Mouse (Mus musculus): Measurements from ENCODE around the gene Fzd7. TPM values are rescaled to one million over a fixed set of nuclear protein-coding genes. Genes with fewer than 3 reads are reported as not detected.
A peak's percentile ranks its signal among the peaks of the same experiment; 100 is the strongest.
"Not testable (repeated sequence)": the region's sequence is repeated elsewhere in the genome, so short reads cannot be mapped to it uniquely, and the experiment has no call there.

Gene Fzd7
- polyA plus RNA-seq (2015; fragmentation: Nextera tagmentation; extraction: Ambion mirVana), result 12.4 and 12.9 TPM in 2 replicates

DNA sequence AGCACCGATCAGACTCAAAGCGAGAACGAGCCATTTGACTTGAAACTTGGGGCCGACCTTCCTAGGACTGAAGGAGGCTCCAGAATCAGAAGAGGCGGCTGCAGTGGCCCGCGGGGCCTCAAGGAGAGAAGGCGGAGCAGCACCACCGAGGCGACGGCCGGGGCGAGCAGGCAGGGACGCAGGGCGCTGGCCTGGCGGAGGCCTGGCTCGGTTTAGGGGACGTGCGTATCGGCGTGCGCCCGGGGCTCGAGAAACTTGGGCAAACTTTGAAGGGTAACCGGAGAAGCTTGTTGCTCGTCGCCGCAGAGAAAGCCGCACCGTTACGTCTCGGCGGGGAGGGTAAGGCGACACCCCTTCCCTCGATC is at the start of gene Fzd7:
TSS of gene Fzd7 (plus strand) at position 94 of the 365 bp plus-strand sequence.
- Histone ChIP-seq H3K4me3 (ENCODE audit: low read length) (peak within 1 kb of the TSS; percentile 74), H3K4me1 (replicated peaks; ENCODE audit: control insufficient read depth, insufficient read depth, low read length) (peaks cover 23% of the 10 kb centered on the region), H3K36me3 (ENCODE audit: control insufficient read depth, insufficient read depth, low read length) (no peaks in the 10 kb centered on the region), H3K27ac (ENCODE audit: low read length) (peak within 1 kb of the TSS; percentile 99), H3K9me3 (ENCODE audit: control insufficient read depth, low read length) (no peaks in the 10 kb centered on the region), H3K9ac (ENCODE audit: low read length) (peak within 1 kb of the TSS; percentile 92), H3K4me2 (ENCODE audit: low read depth, low read length) (peak within 1 kb of the TSS; percentile 91), H3K27me3 (ENCODE audit: control insufficient read depth, insufficient read depth, low read depth, low read length) (no peaks in the 10 kb centered on the region)
- peak; percentile 29 for ATAC-seq (ENCODE audit: low read depth)
- WGBS, result 0% methylated on average over 33 of the region's 35 CpGs

DNA sequence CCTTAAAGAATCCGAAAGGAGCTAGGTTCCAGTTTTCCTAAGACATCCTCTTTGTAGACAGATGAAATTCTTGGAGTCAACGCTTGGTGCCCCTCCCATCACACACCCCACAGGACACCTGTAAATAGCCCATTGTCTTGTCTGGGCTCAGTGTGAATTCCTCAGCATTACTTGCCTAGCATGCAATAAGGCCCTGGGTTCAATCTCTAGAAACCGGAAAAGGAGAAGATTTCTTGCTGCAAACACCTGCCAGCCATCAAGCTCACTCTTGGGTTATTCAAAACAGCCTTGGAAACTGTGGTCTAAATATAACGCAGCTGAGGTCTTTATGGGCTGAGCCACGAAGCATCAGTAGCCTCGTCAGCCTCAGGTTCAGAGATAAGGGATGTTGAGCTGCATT is 48.9 kb upstream of the Fzd7 start:
- Histone ChIP-seq H3K36me3 (ENCODE audit: control insufficient read depth, insufficient read depth, low read length) (no peaks in the 10 kb centered on the region), H3K27me3 (ENCODE audit: control insufficient read depth, insufficient read depth, low read depth, low read length) (no peaks in the 10 kb centered on the region), H3K9me3 (ENCODE audit: control insufficient read depth, low read length) (no peaks in the 10 kb centered on the region), H3K27ac (ENCODE audit: low read length) (no peak overlapping the region), H3K9ac (ENCODE audit: low read length) (no peak overlapping the region), H3K4me2 (ENCODE audit: low read depth, low read length) (no peak overlapping the region), H3K4me3 (ENCODE audit: low read length) (no peak overlapping the region), H3K4me1 (replicated peaks; ENCODE audit: control insufficient read depth, insufficient read depth, low read length) (0 out of 2 replicates have a peak, but pooled peaks cover 3% of the 10 kb centered on the region)
- 47% methylated on average over 6 of the region's 6 CpGs for WGBS
- ATAC-seq (ENCODE audit: low read depth), result no peak

DNA sequence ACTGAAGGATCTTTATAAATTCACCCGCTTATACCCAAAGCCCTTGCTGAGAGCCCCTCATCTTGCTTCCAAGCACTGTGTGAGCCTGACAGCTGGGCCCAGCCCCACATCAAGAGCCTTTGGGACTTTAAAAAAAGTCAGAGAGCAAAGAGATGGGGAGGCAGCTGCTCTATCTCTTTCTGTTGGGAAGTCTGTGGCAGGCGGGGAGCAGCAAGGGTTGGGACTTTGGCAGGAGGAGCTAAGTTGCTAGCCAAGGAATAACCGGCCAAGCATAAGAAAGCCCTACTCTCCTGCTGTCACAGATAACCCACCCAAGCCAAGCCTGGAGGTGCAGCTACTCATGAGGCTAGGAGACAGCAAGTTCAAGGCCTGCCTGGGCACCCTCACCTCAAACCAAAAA is 48.2 kb upstream of the Fzd7 start:
- no peak overlapping the region for H3K9ac ChIP-seq (ENCODE audit: low read length)
- H3K4me1 ChIP-seq (replicated peaks; ENCODE audit: control insufficient read depth, insufficient read depth, low read length), result 0 out of 2 replicates have a peak, but pooled peaks cover 3% of the 10 kb centered on the region
- no peak overlapping the region for H3K4me3 ChIP-seq (ENCODE audit: low read length)
- H3K36me3 ChIP-seq (ENCODE audit: control insufficient read depth, insufficient read depth, low read length), result no peaks in the 10 kb centered on the region
- no peak overlapping the region for H3K27ac ChIP-seq (ENCODE audit: low read length)
- H3K27me3 ChIP-seq (ENCODE audit: control insufficient read depth, insufficient read depth, low read depth, low read length), result no peaks in the 10 kb centered on the region
- no peak overlapping the region for H3K4me2 ChIP-seq (ENCODE audit: low read depth, low read length)
- 49% methylated on average over 3 of the region's 3 CpGs for WGBS
- peak; percentile 89 for ATAC-seq (ENCODE audit: low read depth)
- H3K9me3 ChIP-seq (ENCODE audit: control insufficient read depth, low read length), result no peaks in the 10 kb centered on the region

DNA sequence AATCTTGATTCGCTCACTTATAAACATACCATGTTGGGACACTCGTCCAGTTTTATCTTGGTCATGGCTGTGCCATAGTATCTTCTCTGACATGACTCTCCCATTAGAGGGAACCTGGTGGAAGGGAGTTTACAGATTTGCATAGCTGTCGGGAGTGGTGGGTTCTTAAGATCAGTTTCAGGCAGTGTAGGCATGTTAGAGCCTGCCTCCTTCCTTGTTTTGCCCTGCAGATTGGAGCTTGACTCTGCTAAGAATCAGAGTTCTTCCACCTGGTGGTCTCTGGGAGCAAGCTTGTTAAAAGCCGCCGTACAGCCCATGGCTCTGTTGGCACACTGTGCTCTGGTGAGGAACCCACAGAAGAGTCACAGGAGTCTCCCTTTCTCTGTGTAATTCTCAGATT is 47.0 kb upstream of the Fzd7 start:
- no peaks in the 10 kb centered on the region for H3K36me3 ChIP-seq (ENCODE audit: control insufficient read depth, insufficient read depth, low read length)
- H3K4me3 ChIP-seq (ENCODE audit: low read length), result no peak overlapping the region
- WGBS, result 78% methylated on average over 5 of the region's 5 CpGs
- H3K9me3 ChIP-seq (ENCODE audit: control insufficient read depth, low read length), result no peaks in the 10 kb centered on the region
- H3K27me3 ChIP-seq (ENCODE audit: control insufficient read depth, insufficient read depth, low read depth, low read length), result no peaks in the 10 kb centered on the region
- no peak overlapping the region for H3K9ac ChIP-seq (ENCODE audit: low read length)
- 0 out of 2 replicates have a peak, but pooled peaks cover 3% of the 10 kb centered on the region for H3K4me1 ChIP-seq (replicated peaks; ENCODE audit: control insufficient read depth, insufficient read depth, low read length)
- H3K27ac ChIP-seq (ENCODE audit: low read length), result no peak overlapping the region
- no peak for ATAC-seq (ENCODE audit: low read depth)
- no peak overlapping the region for H3K4me2 ChIP-seq (ENCODE audit: low read depth, low read length)

DNA sequence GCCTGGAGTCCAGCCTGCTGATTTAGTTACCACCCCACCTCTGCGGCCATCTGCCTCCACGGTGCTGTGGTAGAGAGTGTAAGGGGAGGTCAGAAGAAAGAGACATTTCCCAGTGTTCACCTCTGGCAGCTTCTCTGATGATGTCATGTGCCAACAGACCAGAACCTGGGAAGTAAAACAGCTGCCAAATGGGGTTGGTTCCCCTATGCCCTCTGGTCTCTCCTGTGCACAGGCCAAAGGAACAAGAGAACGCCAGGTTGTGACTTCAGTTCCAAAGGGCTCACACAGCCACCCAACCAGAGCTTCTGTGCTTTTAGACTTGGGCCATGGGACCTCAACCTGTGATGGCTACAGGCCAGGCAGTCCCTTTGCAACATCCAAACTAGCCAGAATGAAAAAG is 45.9 kb upstream of the Fzd7 start:
- WGBS, result 81% methylated on average over 3 of the region's 3 CpGs
- Histone ChIP-seq H3K4me3 (ENCODE audit: low read length) (no peak overlapping the region), H3K9ac (ENCODE audit: low read length) (no peak overlapping the region), H3K27ac (ENCODE audit: low read length) (no peak overlapping the region), H3K36me3 (ENCODE audit: control insufficient read depth, insufficient read depth, low read length) (no peaks in the 10 kb centered on the region), H3K4me2 (ENCODE audit: low read depth, low read length) (no peak overlapping the region), H3K4me1 (replicated peaks; ENCODE audit: control insufficient read depth, insufficient read depth, low read length) (0 out of 2 replicates have a peak, but pooled peaks cover 3% of the 10 kb centered on the region), H3K9me3 (ENCODE audit: control insufficient read depth, low read length) (0 out of 2 replicates have a peak, but pooled peaks cover 2% of the 10 kb centered on the region), H3K27me3 (ENCODE audit: control insufficient read depth, insufficient read depth, low read depth, low read length) (no peaks in the 10 kb centered on the region)
- no peak for ATAC-seq (ENCODE audit: low read depth)

DNA sequence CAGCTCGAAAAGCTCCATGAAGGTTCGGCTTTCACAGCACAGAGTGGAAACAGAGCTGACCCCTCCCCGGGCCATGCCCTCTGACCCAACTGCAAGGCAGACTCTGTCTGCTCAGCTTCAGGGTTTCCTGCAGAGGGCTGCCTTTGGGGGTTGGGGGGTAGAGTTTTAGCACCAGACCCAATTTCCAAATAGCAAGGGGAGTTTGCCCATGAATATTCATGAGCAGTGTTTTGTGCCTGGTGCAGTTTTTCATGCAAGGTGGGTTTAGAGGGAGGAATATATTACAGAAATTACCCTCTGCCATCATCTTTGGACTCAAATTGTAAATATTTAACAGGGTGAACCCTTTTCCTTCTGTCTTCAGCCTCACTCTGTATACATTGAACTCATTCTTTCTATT is 44.3 kb upstream of the Fzd7 start:
- no peak for ATAC-seq (ENCODE audit: low read depth)
- Histone ChIP-seq H3K27ac (ENCODE audit: low read length) (no peak overlapping the region), H3K9ac (ENCODE audit: low read length) (no peak overlapping the region), H3K4me2 (ENCODE audit: low read depth, low read length) (no peak overlapping the region), H3K4me3 (ENCODE audit: low read length) (no peak overlapping the region), H3K9me3 (ENCODE audit: control insufficient read depth, low read length) (0 out of 2 replicates have a peak, but pooled peaks cover 2% of the 10 kb centered on the region), H3K27me3 (ENCODE audit: control insufficient read depth, insufficient read depth, low read depth, low read length) (no peaks in the 10 kb centered on the region), H3K36me3 (ENCODE audit: control insufficient read depth, insufficient read depth, low read length) (no peaks in the 10 kb centered on the region), H3K4me1 (replicated peaks; ENCODE audit: control insufficient read depth, insufficient read depth, low read length) (0 out of 2 replicates have a peak, but pooled peaks cover 3% of the 10 kb centered on the region)
- WGBS, result 51% methylated on average over 3 of the region's 3 CpGs

DNA sequence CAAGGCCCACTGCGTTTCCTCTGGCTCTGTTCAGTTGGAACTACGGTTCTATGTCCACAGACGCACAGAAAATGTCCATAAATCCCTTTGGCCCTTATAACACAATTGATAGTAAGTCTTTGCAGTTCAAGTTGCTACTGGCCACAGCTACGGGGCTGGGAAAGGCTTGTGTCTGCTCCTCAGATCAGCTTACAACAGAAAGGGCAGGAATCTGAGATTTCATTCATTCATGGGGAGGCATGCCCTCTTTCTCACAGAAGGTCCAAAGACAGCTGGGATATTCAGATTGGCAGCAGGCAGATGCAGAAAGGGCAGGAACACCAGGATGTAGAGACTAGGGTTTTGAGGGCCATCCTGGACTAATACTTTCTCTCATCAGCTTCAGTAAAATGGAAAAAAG is 43.9 kb upstream of the Fzd7 start:
- Histone ChIP-seq H3K4me2 (ENCODE audit: low read depth, low read length) (no peak overlapping the region), H3K4me3 (ENCODE audit: low read length) (no peak overlapping the region), H3K9me3 (ENCODE audit: control insufficient read depth, low read length) (0 out of 2 replicates have a peak, but pooled peaks cover 2% of the 10 kb centered on the region), H3K4me1 (replicated peaks; ENCODE audit: control insufficient read depth, insufficient read depth, low read length) (0 out of 2 replicates have a peak, but pooled peaks cover 2% of the 10 kb centered on the region), H3K9ac (ENCODE audit: low read length) (no peak overlapping the region), H3K36me3 (ENCODE audit: control insufficient read depth, insufficient read depth, low read length) (no peaks in the 10 kb centered on the region), H3K27ac (ENCODE audit: low read length) (no peak overlapping the region), H3K27me3 (ENCODE audit: control insufficient read depth, insufficient read depth, low read depth, low read length) (no peaks in the 10 kb centered on the region)
- ATAC-seq (ENCODE audit: low read depth), result no peak
- WGBS, result 50% methylated on average over 4 of the region's 4 CpGs

DNA sequence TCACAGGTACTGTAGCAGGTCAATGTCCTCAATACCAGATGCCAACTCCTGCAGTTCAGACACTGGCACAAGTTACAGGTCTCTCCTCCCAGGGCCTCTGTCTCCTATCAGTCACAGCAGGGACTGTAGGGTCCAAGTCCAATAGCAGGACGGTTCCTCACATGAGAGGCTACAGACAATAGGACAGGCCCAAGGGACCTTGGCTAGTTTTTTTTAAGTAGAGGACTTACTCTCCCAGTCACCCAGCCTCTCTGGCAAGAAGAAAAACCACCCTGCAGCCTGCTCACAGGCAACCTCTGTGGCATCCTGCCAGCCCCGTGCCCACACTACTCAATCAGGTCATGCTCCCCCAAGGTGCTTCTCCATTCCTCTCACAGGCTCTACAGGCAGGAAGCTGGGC is 43.0 kb upstream of the Fzd7 start:
- Histone ChIP-seq H3K4me1 (replicated peaks; ENCODE audit: control insufficient read depth, insufficient read depth, low read length) (no peaks in the 10 kb centered on the region), H3K27ac (ENCODE audit: low read length) (no peak overlapping the region), H3K4me2 (ENCODE audit: low read depth, low read length) (no peak overlapping the region), H3K4me3 (ENCODE audit: low read length) (no peak overlapping the region), H3K27me3 (ENCODE audit: control insufficient read depth, insufficient read depth, low read depth, low read length) (no peaks in the 10 kb centered on the region), H3K9ac (ENCODE audit: low read length) (no peak overlapping the region), H3K36me3 (ENCODE audit: control insufficient read depth, insufficient read depth, low read length) (no peaks in the 10 kb centered on the region), H3K9me3 (ENCODE audit: control insufficient read depth, low read length) (0 out of 2 replicates have a peak, but pooled peaks cover 2% of the 10 kb centered on the region)
- ATAC-seq (ENCODE audit: low read depth), result no peak
- WGBS, result 61% methylated on average over 2 of the region's 2 CpGs

DNA sequence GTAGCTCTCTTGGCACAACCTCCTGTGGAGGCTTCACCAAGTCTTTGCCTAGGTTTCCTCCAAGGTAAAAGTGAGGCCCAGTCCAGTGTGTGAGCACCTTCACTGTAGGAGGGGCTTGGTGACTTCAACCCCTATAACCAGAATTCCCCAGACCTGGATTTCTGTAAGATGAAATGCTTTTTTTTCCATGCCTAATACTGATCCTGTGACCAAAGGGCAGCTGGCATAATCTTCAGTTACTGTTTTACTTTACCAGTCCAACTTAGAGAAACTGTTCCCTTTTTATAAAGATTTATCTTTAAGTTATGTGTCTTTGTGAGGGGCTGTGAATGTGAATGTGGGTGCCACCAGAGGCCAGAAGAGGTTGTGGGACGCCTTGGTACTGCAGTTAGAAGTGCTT is 42.3 kb upstream of the Fzd7 start:
- Histone ChIP-seq H3K9ac (ENCODE audit: low read length) (no peak overlapping the region), H3K27ac (ENCODE audit: low read length) (no peak overlapping the region), H3K9me3 (ENCODE audit: control insufficient read depth, low read length) (0 out of 2 replicates have a peak, but pooled peaks cover 2% of the 10 kb centered on the region), H3K4me1 (replicated peaks; ENCODE audit: control insufficient read depth, insufficient read depth, low read length) (no peaks in the 10 kb centered on the region), H3K27me3 (ENCODE audit: control insufficient read depth, insufficient read depth, low read depth, low read length) (no peaks in the 10 kb centered on the region), H3K4me2 (ENCODE audit: low read depth, low read length) (no peak overlapping the region), H3K36me3 (ENCODE audit: control insufficient read depth, insufficient read depth, low read length) (no peaks in the 10 kb centered on the region), H3K4me3 (ENCODE audit: low read length) (no peak overlapping the region)
- ATAC-seq (ENCODE audit: low read depth), result no peak
- 78% methylated on average over 1 of the region's 1 CpGs for WGBS

DNA sequence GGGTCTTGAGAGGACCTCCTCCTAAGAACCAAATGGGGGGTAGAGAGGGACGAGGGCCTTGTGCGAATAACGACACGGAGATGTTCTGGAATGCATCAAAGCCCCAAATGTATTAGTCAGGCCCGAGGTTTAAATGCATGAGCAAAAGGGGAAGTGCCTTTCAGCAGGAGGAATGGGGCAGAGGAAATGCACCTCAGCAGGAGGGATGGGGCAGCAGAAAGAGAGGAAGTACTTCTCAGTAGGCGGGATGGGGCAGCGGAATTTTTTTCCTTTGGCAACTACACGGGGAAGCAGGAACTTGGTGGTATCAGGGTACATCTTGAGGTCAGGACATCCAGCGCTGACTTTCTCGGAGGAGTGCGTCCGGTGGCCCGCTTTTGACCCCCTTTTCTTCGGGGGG is 39.5 kb upstream of the Fzd7 start:
- not testable (repeated sequence) for H3K4me3 ChIP-seq (ENCODE audit: low read length); H3K9ac ChIP-seq (ENCODE audit: low read length); H3K4me1 ChIP-seq (replicated peaks; ENCODE audit: control insufficient read depth, insufficient read depth, low read length); H3K27ac ChIP-seq (ENCODE audit: low read length); ATAC-seq (ENCODE audit: low read depth); H3K27me3 ChIP-seq (ENCODE audit: control insufficient read depth, insufficient read depth, low read depth, low read length); H3K36me3 ChIP-seq (ENCODE audit: control insufficient read depth, insufficient read depth, low read length); H3K9me3 ChIP-seq (ENCODE audit: control insufficient read depth, low read length); H3K4me2 ChIP-seq (ENCODE audit: low read depth, low read length)
- 87% methylated on average over 14 of the region's 14 CpGs for WGBS

All from lung, embryonic 16.5 days (tissue).